Mouse (Mus musculus) adrenal gland, postnatal 4 days (tissue): ENCODE results near the gene Nxn. TPM values are rescaled to one million over a fixed set of nuclear protein-coding genes. Genes with fewer than 3 reads are reported as not detected.

ENCODE experiments used
- DNase-seq, 2 experiments: peaks; one replicate each; pipeline ENCODE4 v3.0.0; 2021 to 2022; ENCODE audit warnings: low spot score in 2 of 2, mixed read lengths in 2 of 2
- total RNA-seq, 2 experiments: library from RNA; stranded (reverse); gene quantifications; 2 replicates each; pipeline ENCODE4 v1.2.3; 2021

Nxn gene
- total RNA-seq, 2 experiments from 2014 or later = 26.4 to 28.3 TPM

GRCm38 (mm10) chr11:76309072-76309471 is 89.9 kb downstream of the Nxn start:
- DNase-seq = no peak

- no peak for DNase-seq
These were observed 92.2 kb downstream of the Nxn start for GRCm38 (mm10) chr11:76306769-76307168.

DNA sequence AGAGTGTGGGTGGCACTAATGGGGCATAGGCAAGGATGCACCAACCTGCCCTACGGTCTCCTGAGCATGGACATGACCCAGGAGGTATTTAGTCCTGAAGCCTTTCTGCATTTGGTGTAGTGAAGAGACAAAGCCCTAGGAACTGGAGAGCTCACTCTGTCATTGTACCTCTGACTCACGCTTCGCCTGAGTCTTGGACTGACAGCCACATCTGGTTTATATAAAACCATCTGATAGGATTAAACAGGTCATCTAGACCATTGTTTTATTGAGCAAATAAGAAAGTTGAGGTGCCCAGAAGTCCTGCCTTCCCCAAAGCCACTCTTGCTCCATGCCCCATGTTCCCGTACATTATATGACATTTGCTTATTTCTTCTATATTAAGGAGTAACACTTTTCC is 93.4 kb downstream of the Nxn start:
- DNase-seq = no peak

DNA sequence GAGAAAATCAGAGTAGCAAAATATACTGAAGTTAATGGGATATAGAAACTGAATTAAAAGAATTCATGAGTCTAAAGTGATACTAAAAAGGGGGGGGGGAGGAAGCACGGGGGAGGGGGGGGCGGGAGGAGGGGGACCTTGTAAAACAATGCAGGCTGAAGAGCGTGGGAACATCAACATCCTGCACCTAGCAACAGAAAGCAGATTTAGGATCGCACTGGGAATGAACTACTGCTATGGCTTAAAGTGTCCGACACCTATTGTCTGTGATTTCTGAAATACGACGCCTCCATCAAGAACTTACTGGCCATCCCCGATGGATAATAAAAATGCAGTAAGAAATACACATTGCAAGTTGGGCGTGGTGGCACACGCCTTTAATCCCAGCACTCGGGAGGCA is 95.6 kb downstream of the Nxn start:
- no peak for DNase-seq

- DNase-seq = no peak
These were observed 98.1 kb downstream of the Nxn start for GRCm38 (mm10) chr11:76300862-76301261.

DNA sequence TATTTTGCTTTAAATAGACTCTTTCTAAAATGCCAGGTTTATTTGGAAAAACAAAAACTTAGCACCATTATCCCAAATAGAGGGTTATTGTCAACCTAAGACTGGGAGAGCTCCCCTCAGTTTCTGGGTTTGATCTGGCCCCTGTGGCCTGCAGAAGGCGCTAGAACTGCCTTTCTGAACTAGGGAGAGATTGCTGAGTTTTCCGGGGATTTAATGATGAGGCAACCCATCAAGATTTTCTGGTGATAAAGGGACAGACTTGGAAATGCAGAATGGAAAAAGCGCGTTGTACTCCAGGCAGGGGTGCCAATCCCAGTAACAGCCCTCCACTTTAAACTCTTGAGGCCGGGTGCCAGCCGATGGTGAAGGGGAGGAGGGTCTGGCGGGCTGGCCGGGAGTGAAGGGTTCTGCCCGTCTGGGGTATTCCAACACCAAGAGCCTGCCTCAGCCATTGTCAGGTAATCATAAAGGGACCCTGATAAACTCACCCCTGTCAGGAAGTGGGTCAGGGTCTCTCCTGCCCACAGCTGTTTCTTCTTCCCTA is 100.4 kb downstream of the Nxn start:
- no peak for DNase-seq

- no peak for DNase-seq
These were observed 101.7 kb downstream of the Nxn start for GRCm38 (mm10) chr11:76297252-76297651.

GRCm38 (mm10) chr11:76294836-76295235 is 104.1 kb downstream of the Nxn start:
- DNase-seq = no peak

DNA sequence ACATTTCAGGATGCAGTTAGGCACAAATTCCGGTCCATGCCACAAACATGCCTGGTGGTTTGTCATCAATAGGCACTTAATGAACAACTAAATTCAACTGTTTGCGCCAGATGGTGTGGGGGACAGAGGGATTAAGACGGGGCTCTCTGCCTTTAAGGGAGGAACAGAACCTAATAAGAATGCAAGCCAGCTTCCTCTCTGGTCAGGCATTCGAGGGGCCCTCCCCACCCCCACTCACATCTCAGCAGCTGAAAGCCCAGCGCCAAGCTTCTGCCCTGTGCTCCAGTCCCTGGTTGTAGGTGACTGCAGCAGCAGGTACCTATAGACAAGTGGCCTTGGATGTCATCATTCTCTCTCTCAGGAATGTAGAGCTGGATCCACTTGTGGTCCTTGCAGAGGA is 104.9 kb downstream of the Nxn start:
- DNase-seq = no peak

- DNase-seq = no peak
These were observed 106.1 kb downstream of the Nxn start for GRCm38 (mm10) chr11:76292831-76293230.

GRCm38 (mm10) chr11:76292398-76292797 is 106.5 kb downstream of the Nxn start:
- no peak for DNase-seq

DNA sequence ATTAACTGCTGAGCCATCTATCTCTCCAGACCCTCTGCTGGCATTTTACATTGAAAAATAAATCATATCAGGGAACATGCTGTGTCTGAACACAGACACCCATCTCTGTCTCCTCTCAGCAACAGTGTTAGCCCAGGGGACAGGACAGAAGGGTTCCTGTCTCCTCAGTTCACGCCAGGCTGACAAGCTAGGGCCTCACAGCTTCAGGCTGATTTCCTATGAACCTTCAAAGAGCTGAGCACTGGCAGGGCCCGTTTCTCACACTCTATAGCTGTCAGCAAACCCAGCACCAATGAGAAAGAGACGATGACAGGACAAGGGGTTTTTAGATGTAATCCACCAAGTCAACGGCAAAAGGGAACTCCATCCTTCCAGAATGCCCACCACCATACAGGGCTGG is 107.0 kb downstream of the Nxn start:
- DNase-seq = no peak

- DNase-seq = no peak
These were observed 108.6 kb downstream of the Nxn start for GRCm38 (mm10) chr11:76290367-76290766.

GRCm38 (mm10) chr11:76288645-76289044 is 110.3 kb downstream of the Nxn start:
- DNase-seq = no peak

DNA sequence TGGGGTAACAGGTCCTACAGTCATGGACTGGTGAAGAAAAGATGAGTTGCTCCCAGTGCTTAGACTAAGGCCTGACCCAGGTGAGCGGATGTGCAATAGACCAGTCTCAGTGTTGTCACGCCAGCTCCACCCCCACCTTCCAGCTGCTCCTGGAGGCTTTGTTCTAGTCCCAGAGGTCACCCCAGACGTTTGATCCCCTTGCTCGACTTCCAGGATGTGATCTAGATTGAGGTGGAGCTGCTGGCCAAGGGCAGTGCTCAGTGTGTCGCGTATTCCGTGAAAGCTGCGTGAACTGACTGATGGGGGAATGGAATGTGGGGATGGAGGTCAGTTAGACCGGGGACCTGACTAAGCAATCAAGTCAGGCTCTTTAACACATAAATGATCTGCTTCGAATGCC is 111.6 kb downstream of the Nxn start:
- no peak for DNase-seq

GRCm38 (mm10) chr11:76286534-76287126 is 112.3 kb downstream of the Nxn start:
- DNase-seq = no peak

DNA sequence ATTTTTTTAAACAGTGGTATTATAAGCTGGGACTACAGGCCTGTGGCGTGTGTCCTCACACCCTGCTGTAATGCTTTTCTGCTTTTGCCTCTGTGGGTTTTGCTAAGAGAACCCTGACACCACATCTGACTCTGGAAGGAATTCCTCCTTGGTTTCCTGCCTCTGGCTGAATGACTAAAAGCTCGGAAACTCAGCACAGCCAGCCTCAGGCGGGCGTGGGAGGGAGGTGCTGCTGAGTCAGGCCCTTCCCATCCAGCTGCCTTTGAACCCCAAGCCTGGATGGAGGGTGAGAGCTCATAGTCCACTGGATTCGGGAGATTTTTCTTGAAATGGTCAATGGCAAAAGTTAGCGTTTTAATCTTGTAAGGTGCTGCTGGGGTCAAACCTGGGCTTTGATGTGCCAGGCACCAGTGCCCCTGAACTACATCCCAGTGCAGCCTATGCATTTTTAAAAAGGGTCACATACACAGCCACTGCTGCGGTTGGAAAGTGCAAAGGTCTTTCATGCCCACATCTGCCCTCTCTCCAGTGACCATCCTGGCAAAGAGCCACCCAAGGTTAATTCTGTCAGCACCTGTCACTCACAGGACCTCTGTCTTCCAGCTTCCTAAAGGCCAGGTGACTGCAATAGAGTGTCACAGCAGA is 113.4 kb downstream of the Nxn start:
- DNase-seq = no peak

- DNase-seq = no peak
These were observed 115.1 kb downstream of the Nxn start for GRCm38 (mm10) chr11:76283841-76284240.

GRCm38 (mm10) chr11:76279971-76280370 is 119.0 kb downstream of the Nxn start:
- DNase-seq = no peak

DNA sequence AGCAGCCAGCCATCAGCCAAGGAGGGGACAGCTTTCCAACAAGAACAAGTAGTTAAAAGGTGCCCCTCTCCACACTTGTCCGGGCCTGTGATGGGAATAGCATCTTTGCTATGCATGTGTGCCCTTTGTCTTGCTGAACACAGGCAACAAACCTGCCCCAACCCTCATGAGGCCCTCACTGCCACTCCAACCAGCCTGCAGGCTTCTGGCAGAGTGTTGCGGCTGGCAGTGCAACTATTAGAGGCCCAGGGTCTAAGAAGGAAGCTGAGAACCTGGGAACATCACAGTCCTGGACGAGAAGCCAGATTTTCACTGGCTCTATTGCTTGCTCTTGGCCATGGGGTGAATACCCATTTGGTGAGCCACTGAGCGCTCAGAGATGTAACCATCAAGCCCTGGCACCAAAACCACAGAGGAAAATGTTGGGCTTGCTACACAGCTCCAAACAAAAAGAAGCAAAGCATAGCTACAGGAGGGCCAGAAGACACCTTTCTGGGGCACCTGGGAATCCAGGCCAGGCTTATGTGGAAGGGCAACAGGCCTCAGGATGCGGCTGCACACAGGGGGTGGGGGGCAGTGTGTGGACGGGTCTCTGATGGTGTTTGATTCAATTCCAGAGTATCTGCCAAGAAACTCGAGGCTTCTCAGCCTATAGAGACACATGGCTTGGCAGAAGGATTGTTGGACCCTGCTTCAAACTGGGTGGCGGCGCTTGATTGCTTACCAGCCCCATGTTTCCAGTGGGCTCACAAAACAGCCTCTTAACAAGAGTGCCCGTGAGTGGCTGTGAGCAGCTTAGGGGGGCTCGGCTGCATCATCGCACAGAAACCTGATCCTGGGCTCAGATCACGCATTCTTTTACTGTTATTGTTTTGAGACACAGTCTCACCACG is 119.7 kb downstream of the Nxn start:
- DNase-seq = no peak

DNA sequence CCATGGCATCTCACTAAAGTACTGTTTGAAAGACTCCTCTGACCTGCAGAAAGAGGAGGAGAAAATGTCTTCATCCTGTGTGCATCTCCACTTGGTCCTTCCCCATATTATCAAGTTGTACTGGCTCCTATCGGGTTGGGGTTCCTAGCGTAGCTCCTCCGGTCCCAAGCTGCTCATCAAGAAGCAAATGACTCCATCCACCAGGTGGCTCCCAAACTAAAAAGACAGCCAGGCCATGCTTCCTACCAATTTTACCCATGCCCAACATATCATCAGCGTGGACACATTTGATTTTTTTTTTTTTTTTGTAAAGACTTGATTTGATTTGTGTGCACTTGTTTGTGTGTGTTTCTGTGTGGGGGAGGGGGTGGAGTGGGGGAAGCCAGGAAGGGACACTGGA is 126.5 kb downstream of the Nxn start:
- no peak for DNase-seq

- no peak for DNase-seq
These were observed 130.3 kb downstream of the Nxn start for GRCm38 (mm10) chr11:76268521-76269065.
